Comparison of ENCODE assay signal across 30 mouse cellular contexts in the genomic region with DNA sequence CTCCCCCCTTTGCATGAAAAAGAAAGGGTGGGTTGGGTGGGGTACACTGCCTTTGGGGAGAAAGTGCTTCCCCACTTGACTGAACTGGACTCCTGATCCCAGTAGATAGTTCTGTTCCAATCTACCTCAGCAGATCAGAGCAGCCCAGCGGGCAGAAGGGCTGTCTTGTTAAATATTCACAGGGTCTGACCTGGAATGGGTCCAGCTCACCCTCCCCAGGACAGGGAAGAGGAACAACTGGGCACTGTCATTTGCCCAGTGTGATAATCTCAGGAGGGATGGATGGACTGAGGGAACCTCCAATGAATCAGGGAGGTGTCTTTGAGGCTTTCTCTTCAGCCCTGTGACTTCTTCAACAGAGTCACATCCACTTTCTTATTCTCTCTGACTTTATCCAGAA. TPM values are rescaled to one million over a fixed set of nuclear protein-coding genes. Genes with fewer than 3 reads are reported as not detected.
DNase-seq lines count a peak whose midpoint lies in the region; ATAC-seq lines count a peak whose summit lies in the region.
"Had no signal": no experiment of that assay in that cellular context is flagged by ENCODE, and none has a peak within 500 bp of the region (broad histone marks: within the 10 kb centered on the region; RNA-seq: fewer than 3 reads in every experiment).

No protein-coding gene starts in this region.

- no peak overlapping the region for H3K4me2 ChIP-seq in liver, embryonic 15.5 days
- H3K4me2 ChIP-seq: embryonic facial prominence, embryonic 13.5 days; forebrain, embryonic 13.5 days; heart, embryonic 15.5 days; limb, embryonic 12.5 days; midbrain, embryonic 13.5 days had no signal

- no peak overlapping the region for H3K27ac ChIP-seq in liver, embryonic 15.5 days (replicated peaks)
- H3K27ac ChIP-seq: embryonic facial prominence, embryonic 13.5 days; forebrain, embryonic 13.5 days; gastrocnemius, adult 2 months; heart, embryonic 15.5 days; hindbrain, postnatal 0 days; limb, embryonic 12.5 days; midbrain, embryonic 13.5 days; stomach, postnatal 0 days had no signal

- no peak overlapping the region for H3K4me3 ChIP-seq in liver, embryonic 15.5 days (replicated peaks)
- H3K4me3 ChIP-seq: embryonic facial prominence, embryonic 13.5 days; erythroblast, embryonic 14.5 days; forebrain, embryonic 13.5 days; gastrocnemius, adult 2 months; heart, embryonic 15.5 days; limb, embryonic 12.5 days; megakaryocyte, embryonic 14.5 days; midbrain, embryonic 13.5 days had no signal

- no peaks in the 10 kb centered on the region for H3K9me3 ChIP-seq in liver, embryonic 15.5 days (replicated peaks)
- H3K9me3 ChIP-seq: embryonic facial prominence, embryonic 13.5 days; forebrain, embryonic 13.5 days; heart, embryonic 15.5 days; midbrain, embryonic 13.5 days had no signal

- H3K27me3 ChIP-seq in liver, embryonic 15.5 days, result no peaks in the 10 kb centered on the region
- H3K27me3 ChIP-seq: embryonic facial prominence, embryonic 13.5 days; forebrain, embryonic 13.5 days; heart, embryonic 15.5 days; limb, embryonic 12.5 days; megakaryocyte, embryonic 14.5 days; midbrain, embryonic 13.5 days; Patski had no signal

- 0 out of 2 replicates have a peak, but pooled peaks have one; percentile 47 for ATAC-seq in liver, embryonic 15.5 days (ENCODE audit: insufficient read depth)
- ATAC-seq: forebrain, embryonic 13.5 days; hindbrain, postnatal 0 days; intestine, embryonic 16.5 days; midbrain, embryonic 13.5 days; Patski had no signal

- no peak overlapping the region for H3K9ac ChIP-seq in liver, embryonic 15.5 days
- H3K9ac ChIP-seq: embryonic facial prominence, embryonic 13.5 days; forebrain, embryonic 13.5 days; heart, embryonic 15.5 days; limb, embryonic 12.5 days; midbrain, embryonic 13.5 days had no signal

- DNase-seq in kidney, adult 18-20 months, result peak; percentile 82
- DNase-seq in kidney, adult 9 months, result peak; percentile 96
- DNase-seq in kidney, postnatal 25 days, result peak; percentile 87 to 92
- DNase-seq in lung, postnatal 14 days, result no peak
- DNase-seq in cerebellum, adult 18-20 months, result no peak
- DNase-seq in embryo, embryonic 9.5 days (ENCODE audit: extremely low spot score), result no peak
- DNase-seq: cerebellum, adult 11-12 months; cerebellum, postnatal 25 days; gastrocnemius, adult 2 months; heart, postnatal 4 days; lung, adult 2 months; lung, postnatal 36 days; right cerebral cortex, postnatal 14 days; thymus, adult 2 months had no signal

- no peaks in the 10 kb centered on the region for H3K4me1 ChIP-seq in liver, embryonic 15.5 days (replicated peaks)
- H3K4me1 ChIP-seq: embryonic facial prominence, embryonic 13.5 days; forebrain, embryonic 13.5 days; heart, embryonic 15.5 days; limb, embryonic 12.5 days; megakaryocyte, embryonic 14.5 days; midbrain, embryonic 13.5 days had no signal

- 33% methylated on average over 1 of the region's 1 CpGs for WGBS in liver, embryonic 15.5 days (ENCODE audit: insufficient replicate concordance)

- no peaks in the 10 kb centered on the region for H3K36me3 ChIP-seq in liver, embryonic 15.5 days (replicated peaks)
- H3K36me3 ChIP-seq: embryonic facial prominence, embryonic 13.5 days; G1E; heart, embryonic 15.5 days; limb, embryonic 12.5 days; midbrain, embryonic 13.5 days had no signal

RNA-seq across cellular contexts. Expression of gene Rdh19, which starts 1.6 kb away (rescaled TPM):
- polyA plus RNA-seq in liver, embryonic 15.5 days (2015; fragmentation: Nextera tagmentation; extraction: Ambion mirVana), result 0.05 TPM in 1 of 2 replicates, not detected in the other
- polyA plus RNA-seq: embryonic facial prominence, embryonic 13.5 days; erythroblast, embryonic 14.5 days; forebrain, embryonic 13.5 days; frontal cortex, adult 2 months; G1E; heart, embryonic 15.5 days; hindbrain, postnatal 0 days; intestine, embryonic 16.5 days; limb, embryonic 12.5 days; lung, adult 2 months; midbrain, embryonic 13.5 days; neural tube, embryonic 11.5 days; Patski; stomach, postnatal 0 days; thymus, adult 2 months; urinary bladder, adult 2 months had no signal

RNA-seq across cellular contexts. Expression of gene Rdh16f2, which starts 18.2 kb away (rescaled TPM):
- 0.29 and 0.68 TPM in 2 replicates for polyA plus RNA-seq in liver, embryonic 15.5 days (2015; fragmentation: Nextera tagmentation; extraction: Ambion mirVana)
- polyA plus RNA-seq: embryonic facial prominence, embryonic 13.5 days; erythroblast, embryonic 14.5 days; forebrain, embryonic 13.5 days; frontal cortex, adult 2 months; heart, embryonic 15.5 days; hindbrain, postnatal 0 days; limb, embryonic 12.5 days; lung, adult 2 months; midbrain, embryonic 13.5 days; neural tube, embryonic 11.5 days; Patski; stomach, postnatal 0 days; thymus, adult 2 months; urinary bladder, adult 2 months had no signal

RNA-seq across cellular contexts. Expression of gene Rdh7, which starts 40.5 kb away (rescaled TPM):
- 8.8 and 15.7 TPM in 2 replicates for polyA plus RNA-seq in liver, embryonic 15.5 days (2015; fragmentation: Nextera tagmentation; extraction: Ambion mirVana)
- polyA plus RNA-seq: embryonic facial prominence, embryonic 13.5 days; erythroblast, embryonic 14.5 days; forebrain, embryonic 13.5 days; frontal cortex, adult 2 months; G1E; heart, embryonic 15.5 days; hindbrain, postnatal 0 days; limb, embryonic 12.5 days; midbrain, embryonic 13.5 days; neural tube, embryonic 11.5 days; Patski; urinary bladder, adult 2 months had no signal

RNA-seq across cellular contexts. Expression of gene Rdh16, which starts 47.1 kb away (rescaled TPM):
- 0.03 TPM in 1 of 2 replicates, not detected in the other for polyA plus RNA-seq in liver, embryonic 15.5 days (2015; fragmentation: Nextera tagmentation; extraction: Ambion mirVana)
- polyA plus RNA-seq: embryonic facial prominence, embryonic 13.5 days; erythroblast, embryonic 14.5 days; forebrain, embryonic 13.5 days; G1E; heart, embryonic 15.5 days; intestine, embryonic 16.5 days; limb, embryonic 12.5 days; midbrain, embryonic 13.5 days; neural tube, embryonic 11.5 days; urinary bladder, adult 2 months had no signal

RNA-seq across cellular contexts. Expression of gene Sdr9c7, which starts 50.2 kb away (rescaled TPM):
- polyA plus RNA-seq in liver, embryonic 15.5 days (2015; fragmentation: Nextera tagmentation; extraction: Ambion mirVana), result not detected in 2 replicates
- polyA plus RNA-seq: erythroblast, embryonic 14.5 days; forebrain, embryonic 13.5 days; G1E; heart, embryonic 15.5 days; hindbrain, postnatal 0 days; limb, embryonic 12.5 days; midbrain, embryonic 13.5 days; neural tube, embryonic 11.5 days; Patski had no signal

Comparison
In these comparisons a context has a peak if more than half of its experiments do, and no peak if none do; other contexts are left out.
1. DNase-seq: peak in kidney, adult 18-20 months (single experiment), kidney, adult 9 months (single experiment) and kidney, postnatal 25 days (2 of 2); none in lung, postnatal 14 days (single experiment), cerebellum, adult 18-20 months (0 of 2) and embryo, embryonic 9.5 days (single experiment).